In the genomic region with DNA sequence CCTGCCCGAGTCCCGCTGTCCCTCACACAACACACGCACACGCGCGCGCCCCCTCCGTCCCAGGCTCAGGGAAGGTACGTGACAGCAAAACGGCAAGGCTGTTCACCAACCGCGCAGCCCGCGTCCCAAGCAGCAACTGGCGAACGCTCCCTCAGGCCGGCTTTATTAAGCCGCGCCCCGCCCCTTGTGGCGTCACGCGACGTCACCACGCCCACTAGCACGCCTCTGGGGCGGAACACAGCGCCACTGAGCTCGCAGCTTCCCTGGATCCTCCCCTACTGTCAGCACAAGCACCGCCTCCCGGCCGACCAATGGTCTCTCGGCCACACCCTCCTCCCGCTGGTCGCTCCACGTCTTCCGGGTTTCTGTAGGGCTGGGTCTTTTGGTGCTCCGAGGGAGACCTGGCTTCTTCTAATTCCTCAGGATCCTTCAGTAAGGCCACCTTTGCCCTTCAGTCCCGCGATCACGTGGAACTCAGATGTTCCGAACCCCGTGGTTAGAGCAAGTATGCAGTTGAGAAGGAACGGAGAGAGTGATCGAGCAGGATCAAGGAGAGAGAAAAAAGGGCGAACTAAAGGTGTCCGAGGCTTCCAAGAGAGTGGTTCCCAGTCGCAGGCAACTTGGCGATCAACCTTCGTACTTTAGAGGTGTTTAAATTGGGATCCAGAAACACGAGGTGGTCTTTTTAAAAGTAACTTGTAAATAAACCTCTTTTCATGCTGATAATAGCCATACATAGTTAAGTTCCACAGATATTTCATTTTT, we compare ENCODE assay signal across 8 mouse cellular contexts. TPM values are rescaled to one million over a fixed set of nuclear protein-coding genes. Genes with fewer than 3 reads are reported as not detected.
DNase-seq lines count a peak whose midpoint lies in the region; ATAC-seq lines count a peak whose summit lies in the region.

A gene (minus strand): TSS at position 164 of the 765 bp plus-strand sequence.

- peak; percentile 99 to 100 for DNase-seq in adrenal gland, adult (ENCODE audit: inconsistent age in 2 of 2, low spot score in 1 of 2)
- peak; percentile 98 for DNase-seq in embryo, embryonic 10.5 days (ENCODE audit: low spot score)
- peak; percentile 98 for DNase-seq in gastrocnemius, postnatal 14 days
- peak; percentile 97 to 99 for DNase-seq in left cerebral cortex, postnatal 10 days (ENCODE audit: extremely low spot score in 1 of 2, low spot score in 2 of 2)
- DNase-seq in right cerebral cortex, postnatal 25 days, result peak; percentile 98
- DNase-seq in urinary bladder, postnatal 4 days (ENCODE audit: low spot score in 2 of 2), result peak; percentile 98 to 99

- peak; percentile 91 for ATAC-seq in inflammation-experienced regulatory T-cells, adult 6 months
- peak; percentile 99 for ATAC-seq in megakaryocyte-erythroid progenitor cell, adult 5-6 weeks (replicated peaks; ENCODE audit: low FRiP score, low TSS enrichment, poor library complexity, severe bottlenecking)

- intact Hi-C loops in gastrocnemius, postnatal 14 days (cut with DNase I; ENCODE audit: low total_unique reads), result no loop called here
- intact Hi-C loops in left cerebral cortex, postnatal 10 days (cut with DNase I), result loop anchor here (5.0 kb wide), 1 partner anchor 119 kb away; no protein-coding TSS in a partner anchor

RNA-seq across cellular contexts. Expression of the gene that starts here (rescaled TPM):
- 10 to 100 TPM; 15.1 to 15.5 TPM for total RNA-seq in gastrocnemius, postnatal 14 days (2021)
- polyA plus RNA-seq in inflammation-experienced regulatory T-cells, adult 6 months (2017; shearing (Covaris generic)), result 10 to 100 TPM; 32.7 to 58.5 (median 36.0) TPM
- total RNA-seq in left cerebral cortex, postnatal 10 days (2021), result 10 to 100 TPM in 1 of 2 experiments, 1 to 10 TPM in 1; 9.4 to 12.9 TPM
- 6.1 and 7.1 TPM in 2 replicates for total RNA-seq in megakaryocyte-erythroid progenitor cell, adult 5-6 weeks (2014; fragmentation: Nextera tagmentation)
- total RNA-seq in megakaryocyte-erythroid progenitor cell, adult 5-6 weeks (2017), result 32.2 and 36.0 TPM in 2 replicates

Comparison
In these comparisons a context has a peak if more than half of its experiments do, and no peak if none do; other contexts are left out.
1. Peak in every context shown above with its lines: DNase-seq and ATAC-seq.